Mouse (Mus musculus): ENCODE measurements around the gene Ccno. TPM values are rescaled to one million over a fixed set of nuclear protein-coding genes. Genes with fewer than 3 reads are reported as not detected.
A peak's percentile ranks its signal among the peaks of the same experiment; 100 is the strongest.

The Ccno gene
- 0.95 TPM in 1 of 2 replicates, not detected in the other for polyA plus RNA-seq (2012; ENCODE audit: insufficient read depth, insufficient read length, missing spikeins)

DNA sequence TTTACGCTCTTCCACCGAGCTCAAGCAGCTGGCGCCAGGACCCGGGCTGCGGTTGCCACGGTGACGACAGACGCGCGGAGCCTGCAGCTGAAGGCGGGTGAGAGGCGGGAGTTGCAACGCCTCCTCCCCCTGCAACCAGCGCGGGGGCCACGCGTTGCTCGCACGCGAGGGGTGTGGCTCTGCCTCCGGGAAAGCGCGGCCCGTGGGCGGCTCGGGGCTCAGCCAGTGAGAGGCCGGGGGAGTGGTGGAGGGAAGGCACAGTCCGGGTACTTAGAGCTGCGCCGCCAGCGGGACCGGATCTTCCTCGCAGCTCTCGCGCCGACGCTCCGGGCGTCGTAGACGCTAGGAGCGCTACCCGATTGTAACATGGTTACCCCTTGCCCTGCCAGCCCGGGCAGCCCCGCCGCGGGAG is at the start of gene Ccno:
Gene Ccno, plus strand, starts transcription at position 271 of the 412 bp plus-strand sequence.
- H3K4me1 ChIP-seq (ENCODE audit: control insufficient read depth, insufficient read depth, insufficient read length, low read length) = no peaks in the 10 kb centered on the region
- peak within 1 kb of the TSS; percentile 56 for H3K4me3 ChIP-seq (ENCODE audit: insufficient read depth, low read depth, low read length)
- no peak within 1 kb of the TSS for H3K27ac ChIP-seq (replicated peaks; ENCODE audit: low read depth, low read length)

DNA sequence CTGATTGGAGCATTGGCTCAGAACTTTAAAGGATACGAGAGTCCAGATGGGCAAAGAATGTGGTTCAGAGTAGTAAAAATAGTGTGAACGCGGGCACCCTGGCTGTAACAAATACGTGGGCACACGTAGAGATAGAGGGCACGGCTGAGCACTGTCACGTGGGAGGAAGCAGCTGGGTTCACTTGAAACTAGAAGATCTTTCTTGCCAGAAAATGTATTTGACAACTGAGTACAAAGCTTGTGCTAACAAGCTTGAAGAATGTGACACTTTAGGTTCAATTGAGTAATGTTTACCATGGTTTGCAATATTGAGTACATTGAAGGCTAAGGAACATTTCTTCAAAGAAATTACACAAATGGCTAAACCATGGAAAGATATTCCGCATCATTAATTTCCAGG is 49.5 kb upstream of the Ccno start:
- Histone ChIP-seq H3K27ac (replicated peaks; ENCODE audit: low read depth, low read length) (no peak overlapping the region), H3K4me3 (ENCODE audit: insufficient read depth, low read depth, low read length) (no peak overlapping the region), H3K4me1 (ENCODE audit: control insufficient read depth, insufficient read depth, insufficient read length, low read length) (no peaks in the 10 kb centered on the region)

DNA sequence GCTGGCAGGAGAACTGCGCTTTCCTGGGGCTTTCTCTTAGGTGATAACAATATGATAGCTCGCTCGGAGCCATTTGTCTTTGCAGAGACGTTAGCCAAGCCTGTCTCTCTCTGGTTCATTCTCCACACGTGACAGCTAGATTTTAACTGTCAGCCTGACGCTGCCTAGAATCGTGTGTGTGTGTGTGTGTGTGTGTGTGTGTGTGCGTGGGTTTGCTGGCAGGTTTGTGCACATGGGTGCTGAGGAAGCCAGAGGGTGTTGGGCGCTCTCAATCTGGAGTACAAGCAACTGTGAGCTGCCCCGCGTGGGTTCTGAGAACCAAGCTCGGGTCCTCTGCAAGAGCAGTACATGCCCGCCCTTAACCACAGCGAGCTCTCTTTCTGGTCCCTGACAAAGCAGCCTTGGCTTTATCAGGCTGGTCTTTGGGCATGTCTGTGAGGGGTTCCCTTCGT is 45.7 kb upstream of the Ccno start:
- Histone ChIP-seq H3K4me3 (ENCODE audit: insufficient read depth, low read depth, low read length) (no peak overlapping the region), H3K27ac (replicated peaks; ENCODE audit: low read depth, low read length) (no peak overlapping the region), H3K4me1 (ENCODE audit: control insufficient read depth, insufficient read depth, insufficient read length, low read length) (no peaks in the 10 kb centered on the region)

DNA sequence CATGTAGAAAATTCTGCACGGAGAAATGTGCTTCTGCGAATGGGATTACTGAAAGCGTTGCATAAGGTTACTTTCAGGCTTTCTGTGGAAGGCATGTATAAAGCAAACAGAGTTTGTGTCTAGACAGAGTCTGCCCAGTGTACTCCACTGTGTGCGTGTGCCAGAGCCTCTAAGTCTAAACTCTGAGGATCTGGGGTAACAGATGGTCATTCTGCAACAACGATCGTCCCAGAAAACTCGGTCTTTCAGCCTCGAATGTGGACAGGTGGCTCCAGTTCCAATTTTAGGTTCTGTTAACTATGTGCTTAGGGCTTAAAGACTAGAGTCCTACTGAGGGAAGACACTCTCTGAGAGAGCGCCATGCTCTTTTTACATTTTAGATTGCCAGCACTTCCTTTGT is 42.3 kb upstream of the Ccno start:
- no peaks in the 10 kb centered on the region for H3K4me1 ChIP-seq (ENCODE audit: control insufficient read depth, insufficient read depth, insufficient read length, low read length)
- no peak overlapping the region for H3K4me3 ChIP-seq (ENCODE audit: insufficient read depth, low read depth, low read length)
- no peak overlapping the region for H3K27ac ChIP-seq (replicated peaks; ENCODE audit: low read depth, low read length)

DNA sequence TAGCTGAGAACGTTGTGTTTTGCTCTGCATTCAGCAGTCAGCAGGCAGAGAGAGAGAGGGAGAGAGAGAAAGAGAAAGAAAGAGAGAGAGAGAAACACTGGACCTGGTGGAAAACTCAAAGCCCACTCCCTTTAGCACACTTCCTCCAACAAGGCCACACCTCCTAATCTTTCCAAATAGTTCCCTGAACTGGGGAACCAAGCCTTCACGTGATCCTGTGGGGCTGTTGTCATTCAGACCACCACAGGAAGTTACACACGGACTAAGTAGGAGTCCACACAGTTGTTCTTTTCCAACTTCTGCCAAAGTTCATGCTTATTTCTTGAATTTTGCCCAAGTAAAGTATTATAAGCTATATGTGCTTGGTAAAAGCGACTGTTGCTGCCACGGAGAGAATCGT is 41.7 kb upstream of the Ccno start:
- H3K4me1 ChIP-seq (ENCODE audit: control insufficient read depth, insufficient read depth, insufficient read length, low read length) = no peaks in the 10 kb centered on the region
- no peak overlapping the region for H3K27ac ChIP-seq (replicated peaks; ENCODE audit: low read depth, low read length)
- H3K4me3 ChIP-seq (ENCODE audit: insufficient read depth, low read depth, low read length) = no peak overlapping the region

DNA sequence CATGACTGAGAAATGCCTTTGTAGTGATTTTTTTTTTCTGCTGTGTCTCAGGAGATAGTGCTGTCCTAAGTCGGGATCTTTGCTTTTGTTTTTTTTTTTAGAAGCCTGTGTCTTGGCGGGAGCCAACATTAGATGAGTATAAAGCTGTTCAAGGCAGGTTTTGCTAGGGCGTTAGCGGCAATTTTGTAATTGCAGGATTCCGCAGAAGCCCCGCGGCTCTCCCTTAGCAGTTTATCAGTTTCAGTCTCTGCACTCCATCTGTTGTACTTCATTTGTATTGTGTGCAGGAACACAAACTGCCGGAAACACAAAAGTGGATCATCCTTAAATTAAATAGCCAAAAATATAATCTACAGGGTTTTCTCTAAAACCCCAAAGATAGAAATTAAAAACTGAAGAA is 33.5 kb upstream of the Ccno start:
- H3K27ac ChIP-seq (replicated peaks; ENCODE audit: low read depth, low read length) = no peak overlapping the region
- H3K4me1 ChIP-seq (ENCODE audit: control insufficient read depth, insufficient read depth, insufficient read length, low read length) = no peaks in the 10 kb centered on the region
- H3K4me3 ChIP-seq (ENCODE audit: insufficient read depth, low read depth, low read length) = no peak overlapping the region

DNA sequence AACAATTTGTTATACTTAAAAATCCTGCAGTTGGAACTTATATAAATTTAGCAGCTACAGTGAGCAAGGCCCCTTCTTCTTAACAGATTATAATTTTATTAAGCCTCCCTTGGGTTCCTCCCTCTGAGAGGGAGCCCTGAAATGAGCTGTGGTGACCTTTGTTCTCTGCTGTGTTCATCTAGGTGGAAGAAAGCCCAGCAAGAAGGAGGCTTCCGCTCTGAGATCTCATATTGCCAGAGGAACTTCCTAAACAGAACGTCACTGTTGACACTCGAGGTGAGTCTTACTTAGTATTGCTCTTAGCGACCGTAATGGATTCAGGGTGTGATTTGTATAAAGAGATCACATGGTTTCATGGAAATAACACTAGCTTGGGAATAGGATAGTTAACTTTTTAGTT is 24.5 kb upstream of the Ccno start:
- Histone ChIP-seq H3K4me3 (ENCODE audit: insufficient read depth, low read depth, low read length) (no peak overlapping the region), H3K27ac (replicated peaks; ENCODE audit: low read depth, low read length) (no peak overlapping the region), H3K4me1 (ENCODE audit: control insufficient read depth, insufficient read depth, insufficient read length, low read length) (no peaks in the 10 kb centered on the region)

DNA sequence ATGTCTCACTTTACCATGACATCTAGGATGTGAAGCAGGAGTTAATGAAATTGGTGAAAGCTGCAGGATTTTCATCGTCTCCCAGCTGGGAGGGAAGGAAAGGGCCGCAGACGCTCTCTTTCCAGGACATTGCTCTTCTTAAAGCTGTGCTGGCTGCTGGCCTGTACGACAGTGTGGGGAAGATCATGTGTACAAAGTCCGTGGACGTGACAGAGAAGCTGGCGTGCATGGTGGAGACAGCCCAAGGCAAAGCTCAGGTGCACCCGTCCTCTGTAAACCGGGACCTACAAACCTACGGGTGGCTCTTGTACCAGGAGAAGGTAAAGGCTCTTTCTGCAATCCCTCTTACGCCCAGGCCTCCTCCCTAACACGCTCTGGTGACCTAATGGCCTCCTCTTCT is 23.2 kb upstream of the Ccno start:
- H3K4me1 ChIP-seq (ENCODE audit: control insufficient read depth, insufficient read depth, insufficient read length, low read length) = no peaks in the 10 kb centered on the region
- no peak overlapping the region for H3K4me3 ChIP-seq (ENCODE audit: insufficient read depth, low read depth, low read length)
- H3K27ac ChIP-seq (replicated peaks; ENCODE audit: low read depth, low read length) = no peak overlapping the region

DNA sequence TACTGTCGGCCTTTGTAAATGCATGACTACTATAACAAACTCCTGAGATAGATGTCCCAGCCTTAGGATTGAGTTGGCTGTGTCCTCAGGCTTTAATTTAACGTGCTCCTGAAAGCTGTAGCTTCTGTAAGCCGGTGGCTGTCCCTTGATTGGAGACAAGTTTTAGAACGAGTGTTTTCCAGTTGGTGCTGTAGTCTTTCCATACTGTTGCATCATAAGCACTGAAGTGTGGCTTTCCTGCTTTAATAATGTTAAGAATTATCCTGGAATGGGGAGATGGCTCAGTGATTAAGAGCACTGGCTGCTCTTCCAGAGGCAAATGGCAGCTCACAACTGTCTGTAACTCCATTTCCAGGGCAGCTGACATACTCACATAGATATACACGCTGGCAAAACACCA is 20.3 kb upstream of the Ccno start:
- Histone ChIP-seq H3K4me3 (ENCODE audit: insufficient read depth, low read depth, low read length) (no peak overlapping the region), H3K4me1 (ENCODE audit: control insufficient read depth, insufficient read depth, insufficient read length, low read length) (no peaks in the 10 kb centered on the region), H3K27ac (replicated peaks; ENCODE audit: low read depth, low read length) (no peak overlapping the region)

DNA sequence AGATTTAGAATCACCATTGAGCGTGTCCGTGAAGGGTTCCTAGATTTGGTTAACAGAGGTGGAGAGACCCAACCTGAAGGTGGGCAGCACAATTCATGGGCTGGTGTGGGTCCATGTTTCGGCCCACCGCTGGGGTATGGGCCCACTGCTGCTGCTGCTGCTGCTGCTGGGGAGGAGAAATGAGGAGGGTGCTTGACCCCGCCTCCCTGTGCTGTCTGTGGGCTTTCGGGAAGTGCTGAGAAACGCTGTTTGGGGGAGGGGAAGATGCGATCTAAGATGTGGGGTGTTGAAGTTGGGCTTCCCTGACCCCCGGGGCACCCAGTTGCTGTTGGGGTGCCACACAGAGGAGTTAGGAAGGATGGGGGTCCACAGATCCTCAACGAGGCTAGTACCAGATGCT is 10.9 kb upstream of the Ccno start:
- no peak overlapping the region for H3K4me3 ChIP-seq (ENCODE audit: insufficient read depth, low read depth, low read length)
- H3K4me1 ChIP-seq (ENCODE audit: control insufficient read depth, insufficient read depth, insufficient read length, low read length) = no peaks in the 10 kb centered on the region
- no peak overlapping the region for H3K27ac ChIP-seq (replicated peaks; ENCODE audit: low read depth, low read length)

DNA sequence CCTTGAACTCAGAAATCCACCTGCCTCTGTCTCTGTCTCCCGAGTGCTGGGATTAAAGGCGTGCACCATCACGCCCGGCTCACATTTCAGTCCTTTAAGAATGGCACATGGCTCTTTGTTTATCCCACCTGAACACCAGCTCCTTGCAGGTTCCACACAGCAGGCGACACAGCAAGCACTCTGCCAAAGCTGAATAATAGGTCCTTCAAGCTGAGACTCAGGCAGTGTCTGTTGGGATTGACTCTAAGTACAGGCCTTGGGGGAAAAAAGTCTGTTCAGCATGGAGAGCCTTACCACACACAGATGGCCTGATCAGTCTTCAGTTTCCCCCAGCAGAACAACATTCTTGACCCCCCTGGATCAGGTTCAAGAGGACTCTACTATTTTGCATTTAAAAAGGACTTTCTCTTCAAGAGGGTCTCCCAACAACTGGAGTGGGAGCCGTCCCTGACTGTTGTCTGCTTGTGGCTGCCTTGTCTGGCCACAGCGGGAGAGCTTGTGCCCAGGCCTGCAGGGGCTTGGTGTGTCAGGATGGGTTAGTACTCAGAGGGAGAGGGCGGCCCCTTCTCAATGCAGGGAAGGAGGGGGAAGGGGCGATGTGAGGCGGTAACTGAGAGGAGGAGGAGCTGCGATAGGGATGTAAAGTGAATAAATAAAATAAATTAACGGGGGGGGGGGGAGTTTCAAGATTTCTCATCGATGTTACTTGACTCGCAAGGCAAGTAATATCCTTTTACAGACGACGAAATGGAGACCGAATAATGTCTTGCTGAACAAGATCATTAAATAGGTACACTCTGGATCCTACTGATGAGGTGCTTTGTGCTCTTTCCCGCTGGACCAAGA is 1.8 kb upstream of the Ccno start:
- no peak overlapping the region for H3K27ac ChIP-seq (replicated peaks; ENCODE audit: low read depth, low read length)
- H3K4me1 ChIP-seq (ENCODE audit: control insufficient read depth, insufficient read depth, insufficient read length, low read length) = no peaks in the 10 kb centered on the region
- no peak overlapping the region for H3K4me3 ChIP-seq (ENCODE audit: insufficient read depth, low read depth, low read length)

DNA sequence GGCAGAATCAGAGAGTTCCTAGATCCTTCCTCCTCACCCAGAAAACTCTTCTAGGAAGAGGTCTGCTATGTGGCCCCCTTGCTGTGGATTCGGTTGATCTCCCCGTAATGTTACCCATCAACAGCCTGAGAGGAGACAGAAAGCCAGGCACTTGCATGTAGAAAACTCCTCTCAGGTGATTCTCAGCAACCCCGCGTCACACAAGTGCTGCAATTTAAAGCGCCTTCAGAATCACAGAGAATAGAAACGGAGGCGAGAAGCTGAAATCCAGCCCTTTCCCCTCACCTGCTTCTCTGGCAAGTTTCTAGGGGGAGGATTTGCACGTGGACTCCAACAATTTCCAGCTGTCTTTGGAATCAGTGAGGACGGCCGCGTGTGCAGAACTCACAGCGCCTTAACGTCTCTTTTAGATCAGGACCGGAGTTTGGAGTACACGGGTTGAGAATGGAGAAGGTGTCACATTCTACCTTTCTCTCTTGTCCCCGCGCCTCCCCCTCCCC is 1.1 kb upstream of the Ccno start:
- Histone ChIP-seq H3K4me1 (ENCODE audit: control insufficient read depth, insufficient read depth, insufficient read length, low read length) (no peaks in the 10 kb centered on the region), H3K27ac (replicated peaks; ENCODE audit: low read depth, low read length) (no peak overlapping the region), H3K4me3 (ENCODE audit: insufficient read depth, low read depth, low read length) (no peak overlapping the region)

DNA sequence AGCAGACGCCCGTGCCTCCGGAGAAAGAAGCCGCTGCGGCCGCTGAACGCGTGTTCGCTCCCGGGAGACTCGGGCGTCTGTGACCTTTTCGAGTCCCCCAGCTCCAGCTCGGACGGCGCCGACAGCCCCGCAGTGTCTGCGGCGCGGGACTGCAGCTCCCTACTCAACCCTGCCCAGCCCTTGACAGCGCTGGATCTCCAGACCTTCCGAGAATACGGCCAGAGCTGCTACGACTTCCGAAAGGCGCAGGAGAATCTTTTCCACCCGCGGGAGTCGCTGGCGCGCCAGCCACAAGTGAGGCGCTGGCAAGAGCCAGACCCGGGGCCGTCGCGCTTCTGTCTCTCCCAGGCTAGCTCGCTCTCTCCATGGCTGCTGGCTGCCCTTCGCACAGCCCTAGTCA is 389 bp downstream of the Ccno start:
- H3K4me3 ChIP-seq (ENCODE audit: insufficient read depth, low read depth, low read length) = peak overlapping the region; percentile 56
- no peak overlapping the region for H3K27ac ChIP-seq (replicated peaks; ENCODE audit: low read depth, low read length)
- H3K4me1 ChIP-seq (ENCODE audit: control insufficient read depth, insufficient read depth, insufficient read length, low read length) = no peaks in the 10 kb centered on the region

DNA sequence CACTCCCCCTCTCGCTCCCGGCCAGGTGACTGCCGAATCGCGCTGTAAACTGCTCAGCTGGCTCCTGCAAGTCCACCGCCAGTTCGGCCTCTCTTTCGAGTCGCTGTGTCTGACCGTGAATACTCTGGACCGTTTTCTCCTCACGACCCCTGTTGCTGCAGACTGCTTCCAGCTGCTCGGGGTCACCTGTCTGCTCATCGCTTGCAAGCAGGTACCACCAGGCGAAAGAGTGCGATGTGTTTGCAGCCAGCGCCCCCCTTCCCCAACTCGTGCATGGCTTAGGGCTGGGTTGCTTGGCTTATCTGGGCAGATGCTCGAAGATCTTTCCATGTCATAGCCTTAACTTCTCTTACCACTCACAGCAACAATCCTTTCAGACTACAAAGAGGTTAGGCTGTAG is 1.3 kb downstream of the Ccno start:
- H3K4me1 ChIP-seq (ENCODE audit: control insufficient read depth, insufficient read depth, insufficient read length, low read length) = 0 out of 2 replicates have a peak, but pooled peaks cover 3% of the 10 kb centered on the region
- H3K27ac ChIP-seq (replicated peaks; ENCODE audit: low read depth, low read length) = no peak overlapping the region
- H3K4me3 ChIP-seq (ENCODE audit: insufficient read depth, low read depth, low read length) = peak overlapping the region; percentile 4; the same call in 1 of the 2 replicates

DNA sequence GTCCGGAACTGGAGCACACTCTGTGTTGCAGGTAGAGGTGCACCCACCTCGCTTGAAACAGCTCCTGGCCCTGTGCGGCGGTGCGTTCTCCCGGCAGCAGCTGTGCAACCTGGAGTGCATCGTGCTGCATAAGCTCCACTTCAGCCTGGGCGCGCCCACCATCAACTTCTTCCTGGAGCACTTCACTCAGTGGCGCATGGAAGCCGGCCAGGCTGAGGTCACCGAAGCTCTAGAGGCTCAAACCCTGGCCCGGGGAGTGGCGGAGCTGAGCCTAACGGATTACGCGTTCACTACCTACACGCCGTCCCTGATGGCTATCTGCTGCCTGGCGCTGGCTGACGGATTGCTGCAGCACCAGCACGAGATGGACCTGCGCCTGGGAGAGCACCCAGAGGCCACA is 1.9 kb downstream of the Ccno start:
- Histone ChIP-seq H3K4me3 (ENCODE audit: insufficient read depth, low read depth, low read length) (no peak overlapping the region), H3K27ac (replicated peaks; ENCODE audit: low read depth, low read length) (no peak overlapping the region), H3K4me1 (ENCODE audit: control insufficient read depth, insufficient read depth, insufficient read length, low read length) (0 out of 2 replicates have a peak, but pooled peaks cover 3% of the 10 kb centered on the region)

DNA sequence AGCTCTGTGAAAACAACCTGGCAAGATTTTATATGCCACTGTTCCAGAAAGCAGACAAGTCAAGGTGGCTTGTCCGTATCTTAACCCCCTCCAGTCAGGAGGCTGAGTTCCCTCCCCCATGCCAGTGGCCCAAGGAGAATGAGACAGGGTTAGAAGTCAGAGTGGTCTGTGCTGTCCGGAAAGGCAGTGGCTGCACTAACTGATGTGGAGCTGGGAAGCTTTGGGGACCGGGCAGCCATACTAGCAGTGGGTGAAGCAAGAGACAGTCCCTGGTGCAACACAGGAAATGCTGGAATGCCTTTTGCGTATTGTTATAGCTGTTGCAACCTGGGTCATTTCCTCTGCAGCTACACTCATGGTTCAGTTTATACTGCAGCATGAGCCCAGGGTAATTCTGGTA is 2.7 kb downstream of the Ccno start:
- no peak overlapping the region for H3K4me3 ChIP-seq (ENCODE audit: insufficient read depth, low read depth, low read length)
- no peak overlapping the region for H3K27ac ChIP-seq (replicated peaks; ENCODE audit: low read depth, low read length)
- 0 out of 2 replicates have a peak, but pooled peaks cover 3% of the 10 kb centered on the region for H3K4me1 ChIP-seq (ENCODE audit: control insufficient read depth, insufficient read depth, insufficient read length, low read length)

Measured in brown adipose tissue, adult 24 weeks (tissue).